Mouse (Mus musculus): ENCODE results near the gene Snx11.

DNA sequence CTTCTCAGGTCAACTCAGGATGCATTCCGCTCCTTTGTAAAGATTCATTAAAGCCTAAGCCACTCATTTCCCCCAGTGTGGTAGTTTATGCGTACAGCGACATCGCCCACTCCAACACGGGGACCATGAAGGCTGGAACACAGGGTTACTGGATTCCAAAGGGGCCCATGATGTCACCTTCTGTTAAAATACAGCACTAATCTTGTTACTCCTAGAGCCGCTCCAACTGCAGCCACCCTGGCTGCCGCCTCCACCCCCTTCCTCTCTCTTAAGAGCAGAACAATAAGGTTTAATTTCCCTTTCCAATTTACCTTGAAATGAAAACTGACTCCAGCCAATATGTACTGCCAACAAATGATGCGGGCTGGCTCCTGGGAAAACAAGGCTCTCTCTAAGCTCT lies 2.3 kb downstream of the Snx11 start:
- no peak for TF ChIP-seq ZNF384 (IDR thresholded peaks at IDR 0.05; ENCODE audit: low read depth, low read length)
- TF ChIP-seq ZC3H11A (IDR thresholded peaks at IDR 0.05; ENCODE audit: borderline replicate concordance, low read depth, low read length): no peak
- no peak for TF ChIP-seq HCFC1 (IDR thresholded peaks at IDR 0.05; ENCODE audit: borderline replicate concordance, insufficient read depth, low read length)

Measured in ES-E14 (cell line).